Mouse (Mus musculus): ENCODE measurements around the gene Klhl10. TPM values are rescaled to one million over a fixed set of nuclear protein-coding genes. Genes with fewer than 3 reads are reported as not detected.

Gene Klhl10
- total and polyA plus RNA-seq, 3 experiments = 0.65 to 0.81 TPM; not detected in 1

GRCm38 (mm10) chr11:100504990-100505660 lies 63.4 kb downstream of the Klhl10 start:
- no peak for DNase-seq (ENCODE audit: low read depth, low spot score)
- Histone ChIP-seq H3K9me3 (replicated peaks; ENCODE audit: insufficient read depth, low read length) (no peaks in the 10 kb centered on the region), H3K36me3 (ENCODE audit: control insufficient read depth in 1 of 2, insufficient read depth in 2 of 2, low read length in 2 of 2) (peaks cover 0 to 34% of the 10 kb centered on the region in 2 experiments; a peak in 2 of 4 replicates), H3K4me1 (ENCODE audit: control insufficient read depth in 1 of 2, insufficient read depth in 2 of 2, low read length in 2 of 2) (no peaks in the 10 kb centered on the region), H3K27me3 (ENCODE audit: control insufficient read depth in 1 of 2, insufficient read depth in 2 of 2, low read length in 2 of 2) (no peaks in the 10 kb centered on the region), H3K4me3 (ENCODE audit: control insufficient read depth in 1 of 2, insufficient read depth in 1 of 2, low read depth in 2 of 2, low read length in 2 of 2) (no peak overlapping the region), H3K9ac (ENCODE audit: control insufficient read depth, low read depth, low read length, poor library complexity, severe bottlenecking) (no peak overlapping the region), H3K27ac (ENCODE audit: control insufficient read depth, low read depth, low read length) (no peak overlapping the region), H3K79me2 (ENCODE audit: control insufficient read depth, insufficient read depth, low read length, poor library complexity) (no peaks in the 10 kb centered on the region)
- TF ChIP-seq POLR2A (IDR thresholded peaks at IDR 0.05; ENCODE audit: control insufficient read depth in 1 of 2, insufficient read depth in 1 of 2, low read depth in 1 of 2, low read length in 2 of 2, poor library complexity in 1 of 2) = no peak
- TF ChIP-seq ZC3H11A (IDR thresholded peaks at IDR 0.05; ENCODE audit: low read depth, low read length) = no peak
- TF ChIP-seq BHLHE40 (IDR thresholded peaks at IDR 0.05; ENCODE audit: borderline replicate concordance, low read depth, low read length) = no peak

- H3K4me1 ChIP-seq (ENCODE audit: control insufficient read depth in 1 of 2, insufficient read depth in 2 of 2, low read length in 2 of 2) = no peaks in the 10 kb centered on the region
- no peaks in the 10 kb centered on the region for H3K9me3 ChIP-seq (replicated peaks; ENCODE audit: insufficient read depth, low read length)
- no peaks in the 10 kb centered on the region for H3K27me3 ChIP-seq (ENCODE audit: control insufficient read depth in 1 of 2, insufficient read depth in 2 of 2, low read length in 2 of 2)
- H3K36me3 ChIP-seq (ENCODE audit: control insufficient read depth in 1 of 2, insufficient read depth in 2 of 2, low read length in 2 of 2) = peaks cover 0 to 42% of the 10 kb centered on the region in 2 experiments; a peak in 2 of 4 replicates
- H3K9ac ChIP-seq (ENCODE audit: control insufficient read depth, low read depth, low read length, poor library complexity, severe bottlenecking) = no peak overlapping the region
- no peak overlapping the region for H3K4me3 ChIP-seq (ENCODE audit: control insufficient read depth in 1 of 2, insufficient read depth in 1 of 2, low read depth in 2 of 2, low read length in 2 of 2)
- no peak for TF ChIP-seq MAFK (IDR thresholded peaks at IDR 0.05; ENCODE audit: borderline replicate concordance, low read depth, low read length)
- no peak overlapping the region for H3K27ac ChIP-seq (ENCODE audit: control insufficient read depth, low read depth, low read length)
- no peak for DNase-seq (ENCODE audit: low read depth, low spot score)
- H3K79me2 ChIP-seq (ENCODE audit: control insufficient read depth, insufficient read depth, low read length, poor library complexity) = no peaks in the 10 kb centered on the region
These were observed 64.3 kb downstream of the Klhl10 start for GRCm38 (mm10) chr11:100505997-100506396.

Other genes with a start within 250 kb of the Klhl10 start
- not detected in 2 replicates for gene Krt9, start 248.7 kb upstream of the Klhl10 start, total RNA-seq (2012; rRNA removed)
- not detected for gene Krt9, start 248.7 kb upstream of the Klhl10 start, polyA plus RNA-seq (2012; ENCODE audit: insufficient read depth in 1 of 2, insufficient read length in 2 of 2, low read depth in 1 of 2, low replicate concordance in 2 of 2, missing spikeins in 1 of 2)
- gene Krt14, start 234.4 kb upstream of the Klhl10 start, total RNA-seq (2012; rRNA removed) = not detected in 2 replicates
- gene Krt14, start 234.4 kb upstream of the Klhl10 start, polyA plus RNA-seq (2012; ENCODE audit: insufficient read depth in 1 of 2, insufficient read length in 2 of 2, low read depth in 1 of 2, low replicate concordance in 2 of 2, missing spikeins in 1 of 2) = not detected
- not detected in 2 replicates for gene Krt16, start 193.0 kb upstream of the Klhl10 start, total RNA-seq (2012; rRNA removed)
- not detected for gene Krt16, start 193.0 kb upstream of the Klhl10 start, polyA plus RNA-seq (2012; ENCODE audit: insufficient read depth in 1 of 2, insufficient read length in 2 of 2, low read depth in 1 of 2, low replicate concordance in 2 of 2, missing spikeins in 1 of 2)
- not detected in 2 replicates for gene Krt17, start 180.9 kb upstream of the Klhl10 start, total RNA-seq (2012; rRNA removed)
- gene Krt17, start 180.9 kb upstream of the Klhl10 start, polyA plus RNA-seq (2012; ENCODE audit: insufficient read depth in 1 of 2, insufficient read length in 2 of 2, low read depth in 1 of 2, low replicate concordance in 2 of 2, missing spikeins in 1 of 2) = not detected
- not detected in 2 replicates for gene Krt42, start 172.0 kb upstream of the Klhl10 start, total RNA-seq (2012; rRNA removed)
- gene Krt42, start 172.0 kb upstream of the Klhl10 start, polyA plus RNA-seq (2012; ENCODE audit: insufficient read depth in 1 of 2, insufficient read length in 2 of 2, low read depth in 1 of 2, low replicate concordance in 2 of 2, missing spikeins in 1 of 2) = not detected
- 320 and 383 TPM in 2 replicates for gene Eif1, start 122.0 kb upstream of the Klhl10 start, total RNA-seq (2012; rRNA removed)
- 100 to 1,000 TPM; 289 to 926 TPM for gene Eif1, start 122.0 kb upstream of the Klhl10 start, polyA plus RNA-seq (2012; ENCODE audit: insufficient read depth in 1 of 2, insufficient read length in 2 of 2, low read depth in 1 of 2, low replicate concordance in 2 of 2, missing spikeins in 1 of 2)
- gene Gast, start 107.5 kb upstream of the Klhl10 start, total RNA-seq (2012; rRNA removed) = not detected in 2 replicates
- not detected for gene Gast, start 107.5 kb upstream of the Klhl10 start, polyA plus RNA-seq (2012; ENCODE audit: insufficient read depth in 1 of 2, insufficient read length in 2 of 2, low read depth in 1 of 2, low replicate concordance in 2 of 2, missing spikeins in 1 of 2)
- 6.6 and 10.9 TPM in 2 replicates for gene Hap1, start 85.8 kb upstream of the Klhl10 start, total RNA-seq (2012; rRNA removed)
- 10 to 100 TPM in 1 of 2 experiments, not detected in 1; 34.8 TPM for gene Hap1, start 85.8 kb upstream of the Klhl10 start, polyA plus RNA-seq (2012; ENCODE audit: insufficient read depth in 1 of 2, insufficient read length in 2 of 2, low read depth in 1 of 2, low replicate concordance in 2 of 2, missing spikeins in 1 of 2)
- 1.0 and 1.4 TPM in 2 replicates for gene Jup, start 44.2 kb upstream of the Klhl10 start, total RNA-seq (2012; rRNA removed)
- 1 to 10 TPM in 1 of 2 experiments, not detected in 1; 8.5 TPM for gene Jup, start 44.2 kb upstream of the Klhl10 start, polyA plus RNA-seq (2012; ENCODE audit: insufficient read depth in 1 of 2, insufficient read length in 2 of 2, low read depth in 1 of 2, low replicate concordance in 2 of 2, missing spikeins in 1 of 2)
- gene P3h4, start 27.1 kb upstream of the Klhl10 start, total RNA-seq (2012; rRNA removed) = not detected in 2 replicates
- under 1 TPM in 1 of 2 experiments, not detected in 1; 0.88 TPM for gene P3h4, start 27.1 kb upstream of the Klhl10 start, polyA plus RNA-seq (2012; ENCODE audit: insufficient read depth in 1 of 2, insufficient read length in 2 of 2, low read depth in 1 of 2, low replicate concordance in 2 of 2, missing spikeins in 1 of 2)
- 0.19 TPM in 1 of 2 replicates, not detected in the other for gene Fkbp10, start 26.2 kb upstream of the Klhl10 start, total RNA-seq (2012; rRNA removed)
- gene Fkbp10, start 26.2 kb upstream of the Klhl10 start, polyA plus RNA-seq (2012; ENCODE audit: insufficient read depth in 1 of 2, insufficient read length in 2 of 2, low read depth in 1 of 2, low replicate concordance in 2 of 2, missing spikeins in 1 of 2) = under 1 TPM in 1 of 2 experiments, not detected in 1; 0.28 TPM
- 58.0 and 61.3 TPM in 2 replicates for gene Nt5c3b, start 109 bp upstream of the Klhl10 start, total RNA-seq (2012; rRNA removed)
- gene Nt5c3b, start 109 bp upstream of the Klhl10 start, polyA plus RNA-seq (2012; ENCODE audit: insufficient read depth in 1 of 2, insufficient read length in 2 of 2, low read depth in 1 of 2, low replicate concordance in 2 of 2, missing spikeins in 1 of 2) = 100 to 1,000 TPM in 1 of 2 experiments, 10 to 100 TPM in 1; 79.2 to 287 TPM
- gene Klhl11, start 30.8 kb downstream of the Klhl10 start, total RNA-seq (2012; rRNA removed) = 31.5 and 34.7 TPM in 2 replicates
- gene Klhl11, start 30.8 kb downstream of the Klhl10 start, polyA plus RNA-seq (2012; ENCODE audit: insufficient read depth in 1 of 2, insufficient read length in 2 of 2, low read depth in 1 of 2, low replicate concordance in 2 of 2, missing spikeins in 1 of 2) = 10 to 100 TPM in 1 of 2 experiments, not detected in 1; 11.5 TPM
- gene Acly, start 86.1 kb downstream of the Klhl10 start, total RNA-seq (2012; rRNA removed) = 220 and 234 TPM in 2 replicates
- 100 to 1,000 TPM in 1 of 2 experiments, not detected in 1; 167 TPM for gene Acly, start 86.1 kb downstream of the Klhl10 start, polyA plus RNA-seq (2012; ENCODE audit: insufficient read depth in 1 of 2, insufficient read length in 2 of 2, low read depth in 1 of 2, low replicate concordance in 2 of 2, missing spikeins in 1 of 2)
- gene Ttc25, start 103.7 kb downstream of the Klhl10 start, total RNA-seq (2012; rRNA removed) = 0.23 and 0.46 TPM in 2 replicates
- under 1 TPM in 1 of 2 experiments, not detected in 1; 0.92 TPM for gene Ttc25, start 103.7 kb downstream of the Klhl10 start, polyA plus RNA-seq (2012; ENCODE audit: insufficient read depth in 1 of 2, insufficient read length in 2 of 2, low read depth in 1 of 2, low replicate concordance in 2 of 2, missing spikeins in 1 of 2)
- gene Cnp, start 133.0 kb downstream of the Klhl10 start, total RNA-seq (2012; rRNA removed) = 19.0 and 20.1 TPM in 2 replicates
- 10 to 100 TPM in 1 of 2 experiments, not detected in 1; 20.8 TPM for gene Cnp, start 133.0 kb downstream of the Klhl10 start, polyA plus RNA-seq (2012; ENCODE audit: insufficient read depth in 1 of 2, insufficient read length in 2 of 2, low read depth in 1 of 2, low replicate concordance in 2 of 2, missing spikeins in 1 of 2)
- 37.1 and 40.5 TPM in 2 replicates for gene Nkiras2, start 177.3 kb downstream of the Klhl10 start, total RNA-seq (2012; rRNA removed)
- gene Nkiras2, start 177.3 kb downstream of the Klhl10 start, polyA plus RNA-seq (2012; ENCODE audit: insufficient read depth in 1 of 2, insufficient read length in 2 of 2, low read depth in 1 of 2, low replicate concordance in 2 of 2, missing spikeins in 1 of 2) = 10 to 100 TPM in 1 of 2 experiments, not detected in 1; 49.9 TPM
- 230 and 233 TPM in 2 replicates for gene Dnajc7, start 178.3 kb downstream of the Klhl10 start, total RNA-seq (2012; rRNA removed)
- gene Dnajc7, start 178.3 kb downstream of the Klhl10 start, polyA plus RNA-seq (2012; ENCODE audit: insufficient read depth in 1 of 2, insufficient read length in 2 of 2, low read depth in 1 of 2, low replicate concordance in 2 of 2, missing spikeins in 1 of 2) = 100 to 1,000 TPM; 346 to 452 TPM